Mouse (Mus musculus): ENCODE measurements around the gene Pde7b. TPM values are rescaled to one million over a fixed set of nuclear protein-coding genes. Genes with fewer than 3 reads are reported as not detected.
A peak's percentile ranks its signal among the peaks of the same experiment; 100 is the strongest.

Gene Pde7b
- polyA plus RNA-seq, 1 experiment from 2014 or later = 2.4 TPM

GRCm38 (mm10) chr10:20659718-20660117, 65.2 kb downstream of the Pde7b start:
- whole genome bisulfite sequencing = 71% methylated on average over 4 of the region's 4 CpGs
- Histone ChIP-seq H3K36me3 (ENCODE audit: insufficient read depth, low read length) (no peaks in the 10 kb centered on the region), H3K4me3 (ENCODE audit: low read length) (no peak overlapping the region), H3K27me3 (ENCODE audit: insufficient read depth, low read length) (no peaks in the 10 kb centered on the region), H3K4me1 (ENCODE audit: insufficient read depth, low read length) (peaks cover 8% of the 10 kb centered on the region; the same call in 1 of the 2 replicates), H3K9ac (replicated peaks; ENCODE audit: low read length) (no peak overlapping the region), H3K9me3 (ENCODE audit: low read length) (no peaks in the 10 kb centered on the region), H3K27ac (ENCODE audit: low read length) (no peak overlapping the region), H3K4me2 (replicated peaks; ENCODE audit: low read depth, low read length) (no peak overlapping the region)
- ATAC-seq (ENCODE audit: low FRiP score, low TSS enrichment) = no peak

- no peaks in the 10 kb centered on the region for H3K27me3 ChIP-seq (ENCODE audit: insufficient read depth, low read length)
- no peak overlapping the region for H3K4me3 ChIP-seq (ENCODE audit: low read length)
- WGBS = 77% methylated on average over 7 of the region's 7 CpGs
- no peaks in the 10 kb centered on the region for H3K36me3 ChIP-seq (ENCODE audit: insufficient read depth, low read length)
- no peaks in the 10 kb centered on the region for H3K9me3 ChIP-seq (ENCODE audit: low read length)
- H3K9ac ChIP-seq (replicated peaks; ENCODE audit: low read length) = no peak overlapping the region
- H3K4me2 ChIP-seq (replicated peaks; ENCODE audit: low read depth, low read length) = no peak overlapping the region
- H3K27ac ChIP-seq (ENCODE audit: low read length) = no peak overlapping the region
- peaks cover 8% of the 10 kb centered on the region; the same call in 1 of the 2 replicates for H3K4me1 ChIP-seq (ENCODE audit: insufficient read depth, low read length)
- ATAC-seq (ENCODE audit: low FRiP score, low TSS enrichment) = no peak
Observed at GRCm38 (mm10) chr10:20659268-20659667, 65.6 kb downstream of the Pde7b start.

- 83% methylated on average over 7 of the region's 7 CpGs for WGBS
- no peak for ATAC-seq (ENCODE audit: low FRiP score, low TSS enrichment)
Observed at GRCm38 (mm10) chr10:20658716-20659115, 66.2 kb downstream of the Pde7b start.

GRCm38 (mm10) chr10:20657316-20658081, 67.4 kb downstream of the Pde7b start:
- WGBS = 48% methylated on average over 12 of the region's 12 CpGs
- peak overlapping the region; percentile 26; the same call in 1 of the 2 replicates for H3K9ac ChIP-seq (replicated peaks; ENCODE audit: low read length)
- no peaks in the 10 kb centered on the region for H3K36me3 ChIP-seq (ENCODE audit: insufficient read depth, low read length)
- no peak overlapping the region for H3K4me3 ChIP-seq (ENCODE audit: low read length)
- H3K4me2 ChIP-seq (replicated peaks; ENCODE audit: low read depth, low read length) = no peak overlapping the region; the same call in 1 of the 2 replicates
- H3K4me1 ChIP-seq (ENCODE audit: insufficient read depth, low read length) = peaks cover 4% of the 10 kb centered on the region; the same call in 1 of the 2 replicates
- H3K27ac ChIP-seq (ENCODE audit: low read length) = no peak overlapping the region
- no peaks in the 10 kb centered on the region for H3K27me3 ChIP-seq (ENCODE audit: insufficient read depth, low read length)
- H3K9me3 ChIP-seq (ENCODE audit: low read length) = no peaks in the 10 kb centered on the region
- no peak for ATAC-seq (ENCODE audit: low FRiP score, low TSS enrichment)

More at GRCm38 (mm10) chr10:20658716-20659115, 66.2 kb downstream of the Pde7b start:
- H3K27ac ChIP-seq (ENCODE audit: low read length) = no peak overlapping the region
- no peak overlapping the region for H3K4me3 ChIP-seq (ENCODE audit: low read length)
- no peaks in the 10 kb centered on the region for H3K36me3 ChIP-seq (ENCODE audit: insufficient read depth, low read length)
- no peaks in the 10 kb centered on the region for H3K27me3 ChIP-seq (ENCODE audit: insufficient read depth, low read length)
- peaks cover 8% of the 10 kb centered on the region; the same call in 1 of the 2 replicates for H3K4me1 ChIP-seq (ENCODE audit: insufficient read depth, low read length)
- no peak overlapping the region for H3K9ac ChIP-seq (replicated peaks; ENCODE audit: low read length)
- no peaks in the 10 kb centered on the region for H3K9me3 ChIP-seq (ENCODE audit: low read length)
- H3K4me2 ChIP-seq (replicated peaks; ENCODE audit: low read depth, low read length) = no peak overlapping the region

- Histone ChIP-seq H3K4me3 (ENCODE audit: low read length) (no peak overlapping the region), H3K4me1 (ENCODE audit: insufficient read depth, low read length) (peaks cover 4% of the 10 kb centered on the region; the same call in 1 of the 2 replicates), H3K36me3 (ENCODE audit: insufficient read depth, low read length) (no peaks in the 10 kb centered on the region), H3K4me2 (replicated peaks; ENCODE audit: low read depth, low read length) (no peak overlapping the region), H3K9me3 (ENCODE audit: low read length) (no peaks in the 10 kb centered on the region), H3K27ac (ENCODE audit: low read length) (no peak overlapping the region), H3K9ac (replicated peaks; ENCODE audit: low read length) (no peak overlapping the region), H3K27me3 (ENCODE audit: insufficient read depth, low read length) (no peaks in the 10 kb centered on the region)
- no peak for ATAC-seq (ENCODE audit: low FRiP score, low TSS enrichment)
- WGBS = 53% methylated on average over 6 of the region's 6 CpGs
Observed at GRCm38 (mm10) chr10:20654590-20654989, 70.3 kb downstream of the Pde7b start.

- no peaks in the 10 kb centered on the region for H3K27me3 ChIP-seq (ENCODE audit: insufficient read depth, low read length)
- H3K9ac ChIP-seq (replicated peaks; ENCODE audit: low read length) = no peak overlapping the region
- no peak overlapping the region for H3K4me3 ChIP-seq (ENCODE audit: low read length)
- no peaks in the 10 kb centered on the region for H3K36me3 ChIP-seq (ENCODE audit: insufficient read depth, low read length)
- ATAC-seq (ENCODE audit: low FRiP score, low TSS enrichment) = no peak
- no peaks in the 10 kb centered on the region for H3K9me3 ChIP-seq (ENCODE audit: low read length)
- no peak overlapping the region for H3K4me2 ChIP-seq (replicated peaks; ENCODE audit: low read depth, low read length)
- no peak overlapping the region for H3K27ac ChIP-seq (ENCODE audit: low read length)
- 67% methylated on average over 6 of the region's 6 CpGs for WGBS
- peaks cover 4% of the 10 kb centered on the region; the same call in 1 of the 2 replicates for H3K4me1 ChIP-seq (ENCODE audit: insufficient read depth, low read length)
Observed at GRCm38 (mm10) chr10:20654187-20654586, 70.7 kb downstream of the Pde7b start.

GRCm38 (mm10) chr10:20653299-20653698, 71.6 kb downstream of the Pde7b start:
- H3K4me1 ChIP-seq (ENCODE audit: insufficient read depth, low read length) = peaks cover 4% of the 10 kb centered on the region; the same call in 1 of the 2 replicates
- no peaks in the 10 kb centered on the region for H3K36me3 ChIP-seq (ENCODE audit: insufficient read depth, low read length)
- no peak overlapping the region for H3K27ac ChIP-seq (ENCODE audit: low read length)
- no peak overlapping the region for H3K9ac ChIP-seq (replicated peaks; ENCODE audit: low read length)
- ATAC-seq (ENCODE audit: low FRiP score, low TSS enrichment) = no peak
- H3K27me3 ChIP-seq (ENCODE audit: insufficient read depth, low read length) = no peaks in the 10 kb centered on the region
- 82% methylated on average over 3 of the region's 3 CpGs for WGBS
- H3K4me2 ChIP-seq (replicated peaks; ENCODE audit: low read depth, low read length) = no peak overlapping the region
- H3K4me3 ChIP-seq (ENCODE audit: low read length) = no peak overlapping the region
- H3K9me3 ChIP-seq (ENCODE audit: low read length) = no peaks in the 10 kb centered on the region

GRCm38 (mm10) chr10:20636381-20636780, 88.5 kb downstream of the Pde7b start:
- no peak for ATAC-seq (ENCODE audit: low FRiP score, low TSS enrichment)
- H3K4me3 ChIP-seq (ENCODE audit: low read length) = no peak overlapping the region
- no peak overlapping the region for H3K27ac ChIP-seq (ENCODE audit: low read length)
- no peaks in the 10 kb centered on the region for H3K9me3 ChIP-seq (ENCODE audit: low read length)
- no peaks in the 10 kb centered on the region for H3K36me3 ChIP-seq (ENCODE audit: insufficient read depth, low read length)
- WGBS = 70% methylated on average over 8 of the region's 8 CpGs
- no peak overlapping the region for H3K9ac ChIP-seq (replicated peaks; ENCODE audit: low read length)
- no peak overlapping the region for H3K4me2 ChIP-seq (replicated peaks; ENCODE audit: low read depth, low read length)
- no peaks in the 10 kb centered on the region for H3K27me3 ChIP-seq (ENCODE audit: insufficient read depth, low read length)
- H3K4me1 ChIP-seq (ENCODE audit: insufficient read depth, low read length) = no peaks in the 10 kb centered on the region

- 97% methylated on average over 1 of the region's 1 CpGs for WGBS
- no peak overlapping the region for H3K27ac ChIP-seq (ENCODE audit: low read length)
- H3K9me3 ChIP-seq (ENCODE audit: low read length) = no peaks in the 10 kb centered on the region
- H3K36me3 ChIP-seq (ENCODE audit: insufficient read depth, low read length) = no peaks in the 10 kb centered on the region
- no peak overlapping the region for H3K4me2 ChIP-seq (replicated peaks; ENCODE audit: low read depth, low read length)
- no peaks in the 10 kb centered on the region for H3K4me1 ChIP-seq (ENCODE audit: insufficient read depth, low read length)
- no peak overlapping the region for H3K4me3 ChIP-seq (ENCODE audit: low read length)
- no peak overlapping the region for H3K9ac ChIP-seq (replicated peaks; ENCODE audit: low read length)
- no peak for ATAC-seq (ENCODE audit: low FRiP score, low TSS enrichment)
- no peaks in the 10 kb centered on the region for H3K27me3 ChIP-seq (ENCODE audit: insufficient read depth, low read length)
Observed at GRCm38 (mm10) chr10:20633085-20633415, 91.8 kb downstream of the Pde7b start.

All from kidney, embryonic 16.5 days (tissue).